ENCODE assay signal across 8 mouse cellular contexts in the genomic region with DNA sequence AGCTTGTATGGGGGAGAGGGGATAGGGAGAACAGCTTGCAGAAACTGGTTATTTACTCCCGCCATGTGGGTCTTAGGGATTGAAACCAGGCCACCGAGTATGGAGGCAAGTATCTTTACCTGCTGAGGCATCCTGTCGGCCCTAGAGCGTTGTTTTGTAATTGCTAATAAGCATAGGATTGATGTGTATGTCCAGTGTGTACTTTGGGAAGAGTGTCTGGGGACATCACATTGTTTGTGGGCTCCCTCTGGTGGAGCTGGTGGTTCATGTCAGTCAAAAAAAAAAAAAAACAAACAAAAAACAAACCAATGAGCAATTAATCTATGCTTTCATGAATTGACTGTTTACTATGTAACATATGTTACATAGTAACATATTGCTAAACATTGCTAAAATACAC. TPM values are rescaled to one million over a fixed set of nuclear protein-coding genes. Genes with fewer than 3 reads are reported as not detected.
A peak's percentile ranks its signal among the peaks of the same experiment; 100 is the strongest.
DNase-seq lines count a peak whose midpoint lies in the region; ATAC-seq and TF ChIP-seq lines count a peak whose summit lies in the region.

No protein-coding gene starts in this region.

- peaks cover 4% of the 10 kb centered on the region; the same call in 1 of the 2 replicates for H3K4me1 ChIP-seq in forebrain, postnatal 0 days (ENCODE audit: insufficient read depth)
- peaks cover 11% of the 10 kb centered on the region for H3K4me1 ChIP-seq in forebrain, embryonic 16.5 days (replicated peaks; ENCODE audit: control insufficient read depth, insufficient read depth, low read length)
- H3K4me1 ChIP-seq in liver, adult 2 months (ENCODE audit: control insufficient read depth, insufficient read depth, low read length), result no peaks in the 10 kb centered on the region
- peaks cover 6% of the 10 kb centered on the region for H3K4me1 ChIP-seq in liver, embryonic 11.5 days (replicated peaks; ENCODE audit: control insufficient read depth, insufficient read depth, low read length)
- peaks cover 3% of the 10 kb centered on the region; the same call in 1 of the 2 replicates for H3K4me1 ChIP-seq in lung, embryonic 14.5 days (ENCODE audit: insufficient read depth)

- TF ChIP-seq POLR2A in liver, adult 2 months (IDR thresholded peaks at IDR 0.05; ENCODE audit: extremely low read depth, insufficient read depth, low read length), result no peak

- H3K79me2 ChIP-seq in liver, adult 2 months (ENCODE audit: control insufficient read depth, insufficient read depth, low read length), result peaks cover 16% of the 10 kb centered on the region; the same call in 1 of the 2 replicates

- H3K36me3 ChIP-seq in forebrain, postnatal 0 days (ENCODE audit: insufficient read depth), result no peaks in the 10 kb centered on the region; the same call in 1 of the 2 replicates
- H3K36me3 ChIP-seq in forebrain, embryonic 16.5 days (ENCODE audit: control insufficient read depth, insufficient read depth), result no peaks in the 10 kb centered on the region
- H3K36me3 ChIP-seq in liver, adult 2 months (ENCODE audit: control insufficient read depth, insufficient read depth, low read length), result no peaks in the 10 kb centered on the region
- no peaks in the 10 kb centered on the region for H3K36me3 ChIP-seq in liver, embryonic 11.5 days (ENCODE audit: control insufficient read depth, insufficient read depth, low read length)
- H3K36me3 ChIP-seq in lung, embryonic 14.5 days (ENCODE audit: insufficient read depth), result no peaks in the 10 kb centered on the region

- H3K27ac ChIP-seq in forebrain, postnatal 0 days (ENCODE audit: low read depth, low read length), result no peak overlapping the region
- H3K27ac ChIP-seq in forebrain, embryonic 16.5 days (ENCODE audit: low read length), result no peak overlapping the region
- no peak overlapping the region for H3K27ac ChIP-seq in liver, adult 2 months (replicated peaks; ENCODE audit: insufficient read depth, low read depth, low read length)
- H3K27ac ChIP-seq in liver, embryonic 11.5 days (ENCODE audit: low read depth, low read length), result no peak overlapping the region
- no peak overlapping the region for H3K27ac ChIP-seq in lung, embryonic 14.5 days (ENCODE audit: low read depth)

- 59% methylated on average over 4 of the region's 4 CpGs for WGBS in forebrain, postnatal 0 days
- WGBS in forebrain, embryonic 16.5 days, result 56% methylated on average over 4 of the region's 4 CpGs
- WGBS in liver, adult 2 months, result 38% methylated on average over 4 of the region's 4 CpGs
- WGBS in liver, embryonic 11.5 days, result 49% methylated on average over 4 of the region's 4 CpGs
- WGBS in lung, embryonic 14.5 days, result 43% methylated on average over 4 of the region's 4 CpGs

- H3K9me3 ChIP-seq in forebrain, postnatal 0 days (ENCODE audit: low read length), result no peaks in the 10 kb centered on the region
- no peaks in the 10 kb centered on the region for H3K9me3 ChIP-seq in forebrain, embryonic 16.5 days (ENCODE audit: control insufficient read depth, low read length)
- no peaks in the 10 kb centered on the region for H3K9me3 ChIP-seq in liver, embryonic 11.5 days (ENCODE audit: control insufficient read depth, low read length)
- no peaks in the 10 kb centered on the region for H3K9me3 ChIP-seq in lung, embryonic 14.5 days (ENCODE audit: low read depth, low read length)

- H3K9ac ChIP-seq in forebrain, postnatal 0 days, result no peak overlapping the region
- no peak overlapping the region for H3K9ac ChIP-seq in forebrain, embryonic 16.5 days (replicated peaks; ENCODE audit: low read depth, low read length)
- H3K9ac ChIP-seq in liver, adult 2 months (ENCODE audit: low read depth, low read length), result no peak overlapping the region
- no peak overlapping the region for H3K9ac ChIP-seq in liver, embryonic 11.5 days (ENCODE audit: low read depth, low read length)
- no peak overlapping the region for H3K9ac ChIP-seq in lung, embryonic 14.5 days

- ATAC-seq in forebrain, postnatal 0 days, result no peak
- ATAC-seq in forebrain, embryonic 16.5 days, result no peak
- no peak for ATAC-seq in liver, embryonic 11.5 days (replicated peaks; ENCODE audit: low FRiP score)
- ATAC-seq in lung, embryonic 14.5 days (ENCODE audit: insufficient read depth), result no peak

- H3K4me3 ChIP-seq in forebrain, postnatal 0 days (ENCODE audit: low read depth, low read length), result no peak overlapping the region
- H3K4me3 ChIP-seq in forebrain, embryonic 16.5 days (replicated peaks; ENCODE audit: low read length), result no peak overlapping the region
- H3K4me3 ChIP-seq in liver, adult 2 months (ENCODE audit: insufficient read depth, low read depth, low read length), result no peak overlapping the region
- no peak overlapping the region for H3K4me3 ChIP-seq in liver, embryonic 11.5 days (ENCODE audit: low read depth, low read length)
- H3K4me3 ChIP-seq in lung, embryonic 14.5 days (ENCODE audit: low read depth, low read length), result no peak overlapping the region

- no peaks in the 10 kb centered on the region for H3K27me3 ChIP-seq in forebrain, postnatal 0 days (ENCODE audit: insufficient read depth, low read length)
- no peaks in the 10 kb centered on the region for H3K27me3 ChIP-seq in forebrain, embryonic 16.5 days (replicated peaks; ENCODE audit: control insufficient read depth, insufficient read depth, low read length)
- H3K27me3 ChIP-seq in liver, adult 2 months (ENCODE audit: control insufficient read depth, insufficient read depth, low read length), result no peaks in the 10 kb centered on the region
- no peaks in the 10 kb centered on the region for H3K27me3 ChIP-seq in liver, embryonic 11.5 days (replicated peaks; ENCODE audit: control insufficient read depth, insufficient read depth, low read length)
- H3K27me3 ChIP-seq in lung, embryonic 14.5 days (ENCODE audit: insufficient read depth, low read length), result no peaks in the 10 kb centered on the region

- peak; percentile 49 for DNase-seq in forebrain, postnatal 0 days
- peak; percentile 36 for DNase-seq in liver, adult 2 months (ENCODE audit: extremely low read depth, low read depth, low spot score)
- no peak for DNase-seq in liver, embryonic 11.5 days (ENCODE audit: low spot score)
- peak; percentile 15 for DNase-seq in T-cell, adult 2 months (ENCODE audit: low spot score)
- peak; percentile 71 for DNase-seq in lung, embryonic 14.5 days
- DNase-seq in frontal cortex, postnatal 14 days (ENCODE audit: low spot score in 2 of 2), result no peak
- no peak for DNase-seq in urinary bladder, adult 18-20 months (ENCODE audit: low spot score in 2 of 2)

- TF ChIP-seq CTCF in forebrain, postnatal 0 days (IDR thresholded peaks at IDR 0.05; ENCODE audit: low read depth), result peak; percentile 68
- TF ChIP-seq CTCF in liver, adult 2 months (IDR thresholded peaks at IDR 0.05; ENCODE audit: low read depth, low read length), result peak; percentile 42
- TF ChIP-seq CTCF in lung, embryonic 14.5 days (IDR thresholded peaks at IDR 0.05; ENCODE audit: low read depth), result peak; percentile 73

- H3K4me2 ChIP-seq in forebrain, postnatal 0 days (ENCODE audit: low read depth), result no peak overlapping the region
- H3K4me2 ChIP-seq in forebrain, embryonic 16.5 days (ENCODE audit: low read length), result no peak overlapping the region
- H3K4me2 ChIP-seq in liver, embryonic 11.5 days, result no peak overlapping the region
- H3K4me2 ChIP-seq in lung, embryonic 14.5 days, result no peak overlapping the region

RNA-seq across cellular contexts. Expression of gene Eya3, which starts 2.2 kb away (rescaled TPM):
- 18.6 and 21.8 TPM in 2 replicates for total RNA-seq in forebrain, postnatal 0 days (2014; rRNA removed)
- polyA plus RNA-seq in forebrain, postnatal 0 days (2015; fragmentation: Nextera tagmentation; extraction: Ambion mirVana), result 6.0 and 7.2 TPM in 2 replicates
- polyA plus RNA-seq in forebrain, embryonic 16.5 days (2015; fragmentation: Nextera tagmentation; extraction: Ambion mirVana), result 17.6 and 18.4 TPM in 2 replicates
- total RNA-seq in liver, adult 2 months (2014; rRNA removed), result 6.7 and 6.8 TPM in 2 replicates
- polyA plus RNA-seq in liver, adult 2 months (2012; rRNA removed), result 9.0 and 9.2 TPM in 2 replicates
- 28.3 and 29.7 TPM in 2 replicates for polyA plus RNA-seq in liver, embryonic 11.5 days (2014; fragmentation: Nextera tagmentation; extraction: Ambion mirVana)
- polyA plus RNA-seq in lung, embryonic 14.5 days (2014; fragmentation: Nextera tagmentation; extraction: Ambion mirVana), result 29.5 and 31.6 TPM in 2 replicates

Comparison
In these comparisons a context has a peak if more than half of its experiments do, and no peak if none do; other contexts are left out.
1. DNase-seq: peak in forebrain, postnatal 0 days (single experiment), liver, adult 2 months (single experiment), T-cell, adult 2 months (single experiment) and lung, embryonic 14.5 days (single experiment); none in liver, embryonic 11.5 days (single experiment), frontal cortex, postnatal 14 days (0 of 2) and urinary bladder, adult 18-20 months (0 of 2).
2. Peak in every context shown above with its lines, with median percentiles within 50 percentile points of each other: CTCF ChIP-seq.